Mouse (Mus musculus) spleen, adult 2 months (tissue): ENCODE data around the gene Cphx3.
"Not testable (repeated sequence)": the region's sequence is repeated elsewhere in the genome, so short reads cannot be mapped to it uniquely, and the experiment has no call there.

Source experiments
- CTCF ChIP-seq: fragments of 200-500 bp; IDR thresholded peaks from 2 replicates; pipeline ENCODE4 v1.5.1; 2011; ENCODE audit warnings: mild to moderate bottlenecking, inconsistent platforms; ENCODE audit not compliant: insufficient read depth, insufficient read length, insufficient replicate concordance; ENCODE audit errors: extremely low read depth
- POLR2A ChIP-seq: fragments of 200-500 bp; IDR thresholded peaks from 2 replicates; pipeline ENCODE4 v1.6.1; 2011; ENCODE audit warnings: low read depth, low read length, inconsistent platforms

GRCm38 (mm10) chr14:26059362-26059761, 22.7 kb upstream of the Cphx3 start:
- TF ChIP-seq CTCF, POLR2A: not testable (repeated sequence)
